Mouse (Mus musculus): ENCODE results near the gene Gm49403.

- TF ChIP-seq POLR2A (IDR thresholded peaks at IDR 0.05; ENCODE audit: low read depth, low read length) = peak; percentile 41
- TF ChIP-seq CTCF (conservative IDR thresholded peaks at IDR 0.05; ENCODE audit: insufficient read depth, insufficient read length, low read depth, low read length) = peak; percentile 32; the same call in 1 of the 2 replicates
Measured at GRCm38 (mm10) chr19:8837251-8837791, 46.4 kb upstream of the Gm49403 start, which contains the start of gene Bscl2.

All from kidney, adult 2 months (tissue).